Mouse (Mus musculus): ENCODE measurements around the gene Castor2. TPM values are rescaled to one million over a fixed set of nuclear protein-coding genes. Genes with fewer than 3 reads are reported as not detected.

Gene Castor2
- 10 to 100 TPM; 45.7 to 46.8 TPM for total RNA-seq (2021)
- long read RNA-seq, experiment 1, full-length matches to known transcripts: 1 of 24 reads
- long read RNA-seq, experiment 1, partial matches to known transcripts: 11 of 24 reads
- long read RNA-seq, experiment 1, other reads (novel, unspliced or antisense): 12 of 24 reads
- long read RNA-seq, experiment 2, full-length matches to known transcripts: 8 of 36 reads
- long read RNA-seq, experiment 2, partial matches to known transcripts: 0 of 36 reads
- long read RNA-seq, experiment 2, other reads (novel, unspliced or antisense): 28 of 36 reads

DNA sequence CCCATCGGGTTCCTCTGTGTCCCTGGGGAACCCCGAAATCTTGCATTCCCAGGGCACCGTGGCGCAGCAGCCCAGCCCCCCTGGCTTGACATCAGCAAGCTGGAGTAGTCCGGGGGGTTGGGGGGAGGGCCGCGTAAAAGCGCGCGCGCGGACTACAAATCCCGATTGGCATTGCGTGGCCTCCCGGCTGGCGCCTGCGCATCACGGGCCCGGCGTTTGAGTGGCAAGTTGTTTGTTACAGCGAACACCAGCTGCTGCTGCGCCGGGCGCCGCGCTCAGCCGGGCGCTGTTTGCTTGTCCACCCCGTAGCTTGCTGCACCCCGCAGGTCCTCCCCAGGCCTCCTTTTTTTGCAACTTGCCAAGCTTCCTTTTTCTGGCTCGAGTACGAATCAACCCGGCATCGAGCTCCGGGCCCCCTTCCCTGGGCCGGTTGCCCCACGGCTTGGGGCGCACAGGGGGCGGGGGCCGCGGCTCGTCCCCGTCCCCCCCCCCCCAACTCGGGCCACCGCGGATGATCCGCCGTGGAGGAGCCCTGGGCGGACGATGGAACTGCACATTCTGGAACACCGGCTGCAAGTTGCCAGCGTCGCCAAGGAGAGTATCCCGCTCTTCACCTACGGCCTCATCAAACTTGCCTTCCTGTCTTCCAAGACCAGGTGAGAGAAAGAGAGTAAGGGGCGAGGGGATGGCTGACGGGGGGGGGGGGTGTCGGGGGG is at the start of gene Castor2:
Gene Castor2, plus strand, starts transcription at position 216 of the 716 bp plus-strand sequence.
- peak; percentile 95 for DNase-seq

DNA sequence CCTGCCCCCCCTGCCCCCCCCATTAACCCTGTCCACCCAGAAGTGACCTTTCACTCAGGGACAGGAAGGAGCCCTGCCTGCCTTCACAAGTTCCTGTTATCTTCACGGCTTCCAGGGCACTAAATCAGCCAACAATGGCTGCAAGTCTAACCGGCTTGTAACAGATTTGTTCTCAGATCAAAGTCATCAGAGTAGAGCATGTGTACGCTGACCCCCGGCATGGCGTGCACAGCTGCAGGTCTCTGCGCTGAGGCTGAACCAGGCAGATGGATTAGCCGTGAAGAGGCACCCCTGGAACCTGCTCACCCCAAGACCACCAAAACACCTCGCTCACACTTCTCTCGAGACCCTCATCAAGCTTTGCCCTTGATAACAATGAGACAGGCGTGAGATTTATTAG is 48.8 kb upstream of the Castor2 start:
- DNase-seq: no peak

DNA sequence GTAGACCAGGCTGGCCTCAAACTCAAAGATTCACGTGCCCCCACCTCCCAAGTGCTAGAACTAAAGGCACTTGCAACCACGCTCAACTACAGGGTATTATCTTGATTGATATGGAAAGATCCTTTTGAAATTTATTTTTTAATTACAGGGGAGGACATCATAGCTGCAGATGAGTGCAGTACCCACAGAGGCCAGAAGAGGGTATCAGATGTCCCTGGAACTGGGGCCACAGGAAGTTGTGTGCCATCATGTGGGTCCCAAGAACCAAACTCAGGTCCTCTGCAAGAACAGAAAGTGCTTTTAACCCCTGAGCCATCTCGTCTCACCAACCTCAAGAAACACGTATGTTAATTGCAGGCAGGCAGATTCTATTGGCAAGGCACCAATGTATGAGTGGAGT is 46.9 kb upstream of the Castor2 start:
- no peak for DNase-seq

DNA sequence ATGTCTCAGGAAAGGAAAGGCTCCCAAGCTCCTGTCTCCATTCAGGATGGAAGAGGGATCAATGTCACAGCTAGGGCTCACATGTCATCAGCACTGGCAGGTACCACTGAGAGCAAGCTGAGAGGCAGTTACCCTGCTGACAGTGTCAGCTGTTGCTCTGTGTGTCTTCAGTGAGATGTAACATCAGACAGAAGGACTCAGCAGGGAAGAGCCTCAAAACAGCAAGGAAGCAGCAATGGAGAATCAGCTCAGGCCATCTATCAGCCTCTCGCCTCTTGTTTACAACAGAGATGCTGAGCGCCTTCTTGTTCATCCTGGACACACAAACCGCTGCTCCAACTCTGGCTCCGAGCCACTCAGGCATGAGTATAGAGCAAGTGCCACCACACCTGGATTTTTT is 45.0 kb upstream of the Castor2 start:
- DNase-seq: no peak

DNA sequence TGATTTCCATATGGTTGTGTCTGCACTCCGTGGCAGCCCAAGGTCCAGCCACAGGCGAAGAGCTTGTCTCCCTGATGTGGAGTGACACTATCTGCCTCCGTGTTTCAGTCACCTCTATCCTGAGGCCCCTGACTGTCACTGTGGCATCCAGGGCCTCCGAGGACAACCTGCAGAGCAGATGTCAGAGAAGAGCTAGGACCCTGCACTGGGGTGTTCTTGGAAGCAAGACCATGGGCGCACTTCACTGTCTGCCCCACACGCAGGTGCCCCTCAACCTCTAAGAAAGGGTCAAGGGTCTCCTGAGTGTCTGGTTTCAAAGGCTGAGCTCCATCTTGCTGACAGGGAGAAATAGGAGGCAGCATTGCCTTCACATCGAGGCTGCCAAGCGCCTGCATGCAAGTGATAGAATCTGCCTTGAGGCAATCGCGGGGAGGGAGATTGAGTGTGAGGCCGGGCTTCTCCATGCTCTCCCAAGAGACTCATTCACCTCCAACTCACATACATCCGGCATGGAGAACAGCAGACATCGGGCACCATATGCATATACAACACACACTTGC is 40.6 kb upstream of the Castor2 start:
- DNase-seq: no peak

DNA sequence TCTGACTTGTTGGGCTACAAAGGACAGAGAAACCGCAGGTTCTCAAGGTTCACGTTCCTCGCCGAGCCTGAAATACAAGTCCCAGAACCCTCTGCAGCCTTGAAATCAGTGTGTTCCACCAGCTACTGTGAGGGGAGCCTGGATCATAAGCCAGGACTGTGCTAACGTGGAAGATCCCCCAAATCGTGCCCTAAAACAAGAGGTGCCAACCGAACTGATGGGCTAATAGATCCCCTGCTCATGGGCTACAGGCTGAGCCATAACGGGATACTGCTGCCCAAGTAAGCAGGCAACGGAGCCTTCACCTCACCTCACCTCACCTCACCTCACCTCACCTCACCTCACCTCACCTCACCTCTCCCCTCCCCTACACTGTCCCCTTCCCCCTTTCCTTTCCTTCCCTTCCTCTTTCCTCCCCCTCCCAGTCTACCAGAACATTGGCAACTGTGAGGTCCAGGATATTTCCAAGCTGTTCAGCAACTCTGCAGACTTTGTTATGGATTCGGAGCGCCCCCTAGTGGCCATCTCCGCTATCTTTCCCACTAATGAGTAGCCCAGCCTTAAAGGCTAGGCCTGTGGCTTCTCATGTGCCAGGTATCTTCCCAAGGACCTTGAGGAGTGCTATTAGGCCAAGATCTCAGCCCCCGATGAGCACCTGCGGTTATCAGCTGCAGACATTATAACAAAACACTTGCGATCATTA is 36.0 kb upstream of the Castor2 start:
- DNase-seq: peak; percentile 69

DNA sequence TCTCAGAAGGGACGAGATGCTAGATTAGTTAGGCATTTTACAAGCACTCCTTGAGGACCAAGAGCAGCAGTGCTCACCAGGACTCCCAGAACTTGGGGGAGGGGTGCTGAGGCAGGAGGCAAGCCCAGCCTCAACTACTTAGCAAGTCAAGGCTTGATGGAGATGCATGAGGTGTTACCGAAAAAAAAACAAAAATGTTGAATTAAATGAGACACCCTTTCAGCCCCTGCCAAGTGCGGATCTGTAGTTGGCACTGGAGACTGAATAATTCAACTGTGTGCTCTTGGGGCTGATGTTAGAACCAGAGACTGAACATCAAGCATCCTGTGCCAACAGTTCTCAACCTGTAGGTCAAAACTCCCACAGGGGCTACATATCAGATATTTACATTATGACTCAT is 33.2 kb upstream of the Castor2 start:
- no peak for DNase-seq

DNA sequence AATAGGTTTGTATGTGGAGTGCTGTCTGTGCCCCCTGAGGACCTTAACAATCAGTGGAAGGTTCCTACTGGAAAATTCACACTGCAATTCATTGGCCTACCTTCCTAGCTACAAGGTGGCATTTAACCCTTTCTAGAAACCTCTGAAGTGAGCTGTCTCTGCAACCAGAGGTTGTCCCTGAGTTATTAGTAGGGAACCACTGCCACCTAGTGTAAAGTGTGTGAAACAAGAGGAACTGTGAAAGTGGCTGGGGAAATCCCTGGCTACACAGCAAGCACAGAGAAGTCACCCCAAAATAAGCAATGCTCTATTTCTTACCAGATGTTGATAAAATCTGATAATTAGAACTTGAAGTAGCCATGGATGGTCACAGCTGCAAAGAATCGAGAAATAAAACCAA is 31.6 kb upstream of the Castor2 start:
- DNase-seq: no peak

DNA sequence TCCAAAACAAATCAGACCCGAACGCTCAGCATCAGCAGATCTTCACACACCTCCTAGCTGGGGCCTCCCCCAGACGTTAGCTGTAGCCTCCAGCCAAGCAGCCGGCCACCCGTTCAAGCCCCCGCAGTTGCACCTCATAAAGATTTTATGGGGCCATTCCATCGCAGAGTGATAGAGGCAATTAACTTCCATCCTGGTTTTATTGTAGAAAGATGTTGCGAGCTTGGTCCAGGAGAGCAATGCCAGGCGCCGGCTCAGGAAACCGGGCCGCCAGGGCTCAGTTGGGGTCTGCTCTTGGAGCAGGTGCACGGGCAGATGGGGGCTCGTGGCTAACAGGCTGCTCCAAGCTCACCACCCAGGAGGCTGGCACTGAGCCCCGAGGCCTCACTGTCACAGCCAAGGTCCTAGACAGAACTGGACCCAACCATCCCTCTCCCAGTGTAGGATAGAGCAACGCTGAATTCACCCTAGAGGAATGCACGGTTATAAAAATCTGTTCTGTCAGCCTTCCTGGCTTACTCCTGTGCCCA is 25.9 kb upstream of the Castor2 start:
- no peak for DNase-seq

DNA sequence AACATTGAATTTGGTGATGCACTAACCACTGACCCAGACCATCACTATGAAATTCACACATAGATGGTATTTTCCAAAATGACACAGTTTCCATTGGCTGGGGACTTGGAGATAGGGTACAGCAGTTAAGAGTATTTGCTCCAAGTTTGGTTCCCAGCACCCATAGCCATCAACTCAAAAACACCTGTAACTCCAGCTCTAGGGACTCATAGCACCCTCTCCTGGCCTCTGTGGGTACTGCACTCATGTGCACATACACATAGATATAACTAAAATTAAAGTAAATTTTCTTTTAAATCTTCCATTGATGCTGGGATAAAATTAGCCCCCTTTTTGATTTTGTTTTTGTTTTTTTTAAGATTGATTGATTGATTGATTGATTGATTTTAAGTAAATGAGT is 25.1 kb upstream of the Castor2 start:
- no peak for DNase-seq

DNA sequence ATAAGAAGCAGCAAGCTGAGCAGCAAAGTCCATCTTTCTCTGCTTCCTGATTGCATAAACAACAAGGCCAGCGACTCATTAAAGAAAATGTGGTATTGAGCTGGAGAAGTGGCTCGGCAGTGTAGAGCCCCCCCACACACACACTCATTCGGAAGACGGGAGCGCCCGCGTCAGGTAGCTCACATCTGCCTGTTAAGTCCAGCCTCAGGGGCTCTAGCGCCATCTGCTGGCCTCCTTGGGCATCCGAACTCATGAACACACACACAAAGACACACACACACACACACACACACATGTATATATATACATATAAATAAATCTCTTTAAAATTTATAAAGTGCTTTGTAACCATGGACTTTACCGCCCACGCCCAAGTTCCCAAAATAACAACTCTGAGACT is 23.3 kb upstream of the Castor2 start:
- no peak for DNase-seq

DNA sequence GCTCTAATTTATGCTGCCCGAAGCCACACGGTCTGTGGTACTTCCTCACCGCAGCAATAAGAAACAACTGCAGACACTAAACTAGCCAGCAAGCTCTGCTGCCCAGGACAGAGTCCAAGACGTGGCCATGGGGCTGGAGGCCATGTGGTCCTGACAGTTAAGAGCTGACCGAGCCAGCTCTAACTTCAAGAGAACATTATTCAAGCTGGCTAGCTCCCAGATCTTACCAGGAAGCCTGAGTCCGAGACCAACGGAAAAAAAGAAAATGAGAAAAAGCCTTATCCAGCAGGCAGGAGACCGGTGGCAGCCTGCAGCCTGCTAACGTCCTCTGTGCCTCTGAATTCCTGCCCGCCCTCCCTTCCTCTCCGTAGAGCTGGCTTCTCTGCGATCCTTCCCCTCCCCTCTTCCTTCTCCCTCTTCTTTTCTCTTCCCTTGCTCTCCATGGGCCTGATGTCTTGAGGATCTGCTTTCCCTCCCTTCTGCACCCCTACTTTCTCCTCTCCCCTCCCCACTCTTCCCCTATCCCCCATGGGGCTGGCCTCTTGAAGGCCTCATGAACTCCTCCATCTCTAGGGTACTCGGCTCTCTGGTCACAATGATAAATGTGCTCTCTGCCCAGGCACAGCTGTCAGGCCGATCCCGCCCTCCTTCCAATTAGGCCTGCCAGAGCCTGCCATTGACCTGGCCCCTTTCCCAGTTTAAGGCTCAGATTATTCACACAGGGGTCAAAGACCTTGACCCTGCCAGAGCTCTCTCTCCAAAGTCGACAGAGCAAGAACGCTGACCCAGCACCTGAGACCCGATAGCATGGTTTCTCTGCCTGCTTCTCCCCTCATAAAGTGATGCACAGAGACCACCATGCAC is 18.6 kb upstream of the Castor2 start:
- DNase-seq: peak; percentile 73

DNA sequence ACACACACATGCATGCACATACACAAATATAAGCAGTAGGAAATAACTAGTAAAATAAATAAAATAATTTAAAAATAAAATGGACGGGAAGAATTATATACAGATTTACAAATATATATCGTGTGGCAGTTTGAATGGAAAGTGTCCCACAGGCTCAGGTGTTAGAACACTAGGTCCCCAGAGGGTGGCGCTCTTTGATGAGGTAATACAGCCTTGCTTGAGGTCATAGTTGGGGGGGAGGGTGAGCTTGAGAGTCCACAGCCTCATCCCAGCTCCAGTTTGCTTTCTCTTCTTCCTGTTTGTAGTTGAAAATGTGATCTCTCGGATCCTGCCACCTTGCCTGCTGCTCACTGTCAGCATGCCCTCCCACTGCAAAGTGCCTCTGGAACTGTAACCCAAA is 14.3 kb upstream of the Castor2 start:
- no peak for DNase-seq

DNA sequence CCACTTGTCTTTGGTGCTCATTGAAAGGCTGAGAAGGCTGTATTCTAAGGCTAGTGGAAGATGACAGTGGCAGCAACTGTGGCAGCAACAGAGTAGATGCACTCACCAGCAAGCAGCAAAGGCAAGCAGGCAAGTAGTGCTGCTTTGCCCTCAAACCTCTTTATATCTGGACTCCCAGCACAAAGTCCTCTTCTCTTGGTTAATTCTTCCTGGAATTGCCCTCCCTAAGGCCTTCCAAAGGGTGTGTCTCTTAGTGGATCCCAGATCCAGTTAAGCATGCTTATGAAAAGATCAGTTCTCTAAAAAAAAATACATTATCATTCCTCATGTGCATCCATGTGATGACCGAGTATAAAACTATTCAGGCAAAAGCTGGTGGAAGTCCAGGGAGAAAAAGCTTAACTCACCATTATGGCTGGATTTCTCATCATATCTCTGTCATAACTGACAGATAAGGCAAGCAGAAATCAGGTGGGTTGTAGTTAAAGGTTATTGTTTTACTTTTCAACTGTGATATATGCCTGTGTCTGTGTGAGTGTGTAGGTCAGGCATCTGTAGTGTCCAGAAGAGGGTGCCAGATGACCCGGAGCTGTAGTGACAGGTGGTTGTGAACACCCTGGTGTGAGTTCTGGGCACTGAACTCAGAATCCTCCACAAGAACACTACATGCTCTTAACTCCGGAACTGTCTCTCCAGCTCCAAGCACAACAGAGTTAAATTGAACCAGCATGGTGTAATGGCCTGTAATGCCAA is 13.4 kb upstream of the Castor2 start:
- no peak for DNase-seq

DNA sequence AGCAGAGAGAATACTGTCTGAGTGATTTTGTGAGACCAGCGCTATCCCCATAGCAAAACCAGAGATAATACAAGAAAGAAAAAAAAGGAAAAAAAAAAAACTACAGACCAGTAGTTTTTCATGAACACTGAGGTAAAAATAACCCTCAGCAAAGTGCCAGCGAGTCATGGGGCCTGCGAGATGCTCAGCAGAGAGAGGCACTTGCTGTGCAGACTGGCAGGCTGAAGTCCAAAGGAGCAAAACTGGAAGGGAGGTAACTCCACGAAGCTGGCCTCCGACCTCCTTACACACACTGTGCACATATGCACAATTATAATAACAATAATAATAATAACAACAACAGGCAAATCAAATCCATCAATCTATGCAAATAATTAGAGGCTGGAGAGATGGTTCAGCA is 12.3 kb upstream of the Castor2 start:
- peak; percentile 45 for DNase-seq

DNA sequence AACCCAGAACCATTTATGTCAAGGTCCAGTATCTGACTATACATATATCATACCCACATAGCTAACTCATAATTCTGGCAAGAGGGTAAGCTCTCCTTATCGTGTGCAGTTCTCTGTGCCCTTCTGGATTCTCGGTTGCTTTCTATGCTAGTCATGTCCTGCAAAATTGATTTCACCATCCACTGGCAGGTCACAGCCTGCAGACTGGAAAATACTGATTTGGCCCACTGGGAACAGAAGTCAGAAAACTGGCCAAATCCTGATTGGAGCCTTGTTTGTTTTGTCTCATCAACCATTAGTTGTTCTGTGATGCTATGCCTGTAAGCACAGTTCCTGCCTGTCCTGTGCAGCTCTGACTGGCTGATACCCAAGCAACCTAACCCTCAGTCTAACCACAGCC is 3.7 kb upstream of the Castor2 start:
- DNase-seq: no peak

DNA sequence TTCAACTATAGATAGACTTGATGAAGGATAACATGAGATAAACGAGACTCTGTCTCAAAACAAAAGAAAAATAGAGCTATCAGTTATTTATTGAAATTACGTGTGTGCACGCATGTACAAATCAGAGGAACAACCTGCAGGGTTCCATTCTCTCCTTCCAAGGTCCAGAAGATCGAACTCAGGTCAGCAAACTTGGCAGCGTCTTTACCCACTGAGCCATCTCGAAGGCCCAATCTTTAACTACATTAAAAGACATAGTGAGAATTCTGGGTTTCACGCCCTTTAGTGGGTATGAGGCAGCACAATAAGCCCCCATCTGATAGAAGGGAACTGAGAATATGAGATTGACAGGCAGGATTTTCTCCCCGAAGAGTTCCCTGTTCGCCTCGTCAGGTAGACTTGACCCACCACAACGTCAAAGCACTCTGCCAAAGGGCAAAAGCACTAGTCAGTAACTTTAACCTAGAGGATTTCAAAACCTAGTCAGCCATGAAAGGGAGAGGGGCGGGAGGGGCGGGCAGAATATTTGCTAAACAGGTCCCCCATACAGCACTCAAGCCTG is 1.1 kb upstream of the Castor2 start:
- DNase-seq: no peak

DNA sequence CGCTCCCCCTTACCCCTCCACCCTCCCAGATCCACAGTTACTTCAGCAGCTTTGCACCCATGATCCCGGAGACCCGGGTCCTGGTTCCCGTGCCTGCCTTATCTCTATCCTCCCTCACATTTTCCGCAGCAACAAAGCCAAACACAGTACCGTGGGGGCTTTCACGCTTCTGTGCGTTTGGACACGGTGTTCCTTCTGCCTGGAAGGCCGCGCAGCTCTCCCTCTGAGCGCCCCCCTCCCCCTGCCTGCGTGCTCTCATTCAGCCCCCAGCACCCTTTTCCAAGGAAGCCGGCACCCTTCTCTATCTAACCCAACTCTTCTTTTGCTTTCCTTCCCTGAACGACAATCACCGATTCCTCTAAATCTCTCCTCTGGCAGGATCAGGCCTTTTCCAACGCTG is 535 bp upstream of the Castor2 start:
- DNase-seq: no peak

DNA sequence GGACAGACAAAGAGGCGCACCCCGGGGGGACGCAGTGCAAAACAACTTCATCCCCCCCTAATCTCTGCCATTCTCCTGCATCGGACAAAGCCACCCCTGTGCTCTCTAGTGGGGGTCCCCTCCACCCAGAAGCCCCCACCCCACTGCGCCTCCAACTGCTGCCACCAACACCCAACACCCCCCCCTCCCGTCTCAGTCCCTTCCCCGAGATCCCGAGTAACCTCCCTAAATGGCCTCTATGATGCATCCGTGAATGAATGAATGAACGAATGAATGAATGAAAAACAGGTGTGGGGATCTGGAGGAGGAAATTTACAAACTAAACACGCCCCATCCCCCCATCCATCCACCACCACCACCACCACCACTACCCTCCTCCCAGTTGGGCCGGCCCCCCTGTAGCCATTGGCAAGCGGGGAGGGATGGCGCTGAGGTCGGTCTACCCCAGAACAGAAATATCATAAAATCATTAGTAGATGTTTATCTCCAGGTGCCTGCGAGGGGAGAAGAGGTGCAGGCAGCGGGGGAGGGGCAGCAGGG is 791 bp downstream of the Castor2 start:
- DNase-seq: no peak

DNA sequence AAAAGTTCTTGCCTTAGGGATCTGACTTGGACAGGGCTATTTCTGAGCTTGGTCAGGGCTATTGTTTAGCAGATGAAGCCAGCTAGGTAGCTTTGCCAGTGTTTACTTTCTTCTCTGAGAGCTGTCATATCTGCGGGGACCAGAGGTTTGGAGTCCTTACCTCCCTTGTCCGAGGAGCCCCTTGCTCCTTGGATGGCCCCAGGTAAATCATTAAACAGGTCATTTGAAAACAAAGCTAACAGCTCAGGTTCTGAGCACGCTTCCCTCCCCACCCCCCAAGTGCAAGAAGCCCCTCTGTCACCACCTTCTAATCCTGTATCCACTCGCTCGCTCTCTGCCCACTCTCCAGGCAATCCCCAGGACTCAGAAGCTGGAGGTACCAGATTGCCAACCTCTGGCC is 1.8 kb downstream of the Castor2 start:
- DNase-seq: no peak

Data from gastrocnemius, postnatal 25 days (tissue).